Mouse (Mus musculus): ENCODE measurements at regions not wholly inside any gene's neighbourhood (a gene's known extent, or its start where the extent isn't known, plus 50 kb on each side); places are given as distances from the start of the nearest gene placed in this dataset.
"Not testable (repeated sequence)": the region's sequence is repeated elsewhere in the genome, so short reads cannot be mapped to it uniquely, and the experiment has no call there.

GRCm38 (mm10) chr17:43139916-43140315 is 123.6 kb downstream of the Tnfrsf21 start:
- Histone ChIP-seq H3K4me1 (replicated peaks) (no peaks in the 10 kb centered on the region), H3K4me3 (replicated peaks) (no peak overlapping the region), H3K9me3 (replicated peaks) (no peaks in the 10 kb centered on the region), H3K27me3 (no peaks in the 10 kb centered on the region), H3K27ac (no peak overlapping the region), H3K4me2 (peak overlapping the region; percentile 26; the same call in 1 of the 2 replicates), H3K36me3 (no peaks in the 10 kb centered on the region), H3K9ac (no peak overlapping the region)
- 10% methylated on average over 8 of the region's 8 CpGs for WGBS (ENCODE audit: insufficient replicate concordance)
- no peak for ATAC-seq (ENCODE audit: low read depth)
- DNase-seq: no peak

DNA sequence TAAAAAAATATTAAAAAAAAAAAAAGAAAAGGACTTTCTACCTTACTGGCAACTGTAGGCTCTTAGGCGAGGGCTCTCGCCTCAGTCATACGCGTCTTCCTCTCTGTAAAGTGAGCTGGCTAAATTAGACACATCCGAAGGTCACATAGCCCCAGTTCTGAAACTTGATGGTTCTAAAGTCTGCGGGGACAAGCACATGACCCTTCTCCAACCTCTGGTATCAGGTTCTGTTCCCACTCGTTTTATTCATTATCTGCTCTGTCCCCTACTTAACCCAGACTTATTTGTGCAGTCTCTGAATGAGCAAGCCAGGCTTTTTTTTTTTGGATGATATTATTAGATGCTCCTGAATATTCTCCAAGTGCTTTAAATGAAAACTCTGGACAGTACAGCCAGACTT is 125.4 kb downstream of the Tnfrsf21 start:
- H3K9ac ChIP-seq: no peak overlapping the region
- H3K4me2 ChIP-seq: no peak overlapping the region
- DNase-seq (no peak), ATAC-seq (ENCODE audit: low read depth) (no peak)
- no peaks in the 10 kb centered on the region for H3K27me3 ChIP-seq
- no peaks in the 10 kb centered on the region for H3K36me3 ChIP-seq
- H3K9me3 ChIP-seq (replicated peaks): no peaks in the 10 kb centered on the region
- H3K4me1 ChIP-seq (replicated peaks): no peaks in the 10 kb centered on the region
- no peak overlapping the region for H3K27ac ChIP-seq
- H3K4me3 ChIP-seq (replicated peaks): no peak overlapping the region
- 68% methylated on average over 7 of the region's 7 CpGs for WGBS (ENCODE audit: insufficient replicate concordance)

DNA sequence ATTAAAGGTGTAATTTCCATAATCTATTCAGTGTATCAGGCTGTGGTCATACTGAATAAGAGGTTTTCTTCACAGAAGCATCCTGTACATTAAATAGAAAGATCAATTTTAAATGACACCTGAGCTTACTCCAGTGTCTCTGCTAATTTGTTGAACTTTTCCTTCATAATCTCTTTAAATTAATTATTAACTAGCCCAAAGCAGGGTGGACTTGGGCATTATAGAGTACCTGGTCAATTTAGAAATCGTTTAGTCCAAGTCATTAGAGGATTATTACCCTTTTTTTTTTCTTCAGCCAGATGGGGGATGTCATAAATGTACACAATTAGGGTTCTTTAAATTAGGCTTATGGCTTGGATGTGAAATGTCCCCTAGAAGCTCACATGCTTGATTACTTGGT is 124.4 kb upstream of the Adgrf1 start:
- no peak overlapping the region for H3K4me3 ChIP-seq (replicated peaks)
- 50% methylated on average over 1 of the region's 1 CpGs for WGBS (ENCODE audit: insufficient replicate concordance)
- no peaks in the 10 kb centered on the region for H3K36me3 ChIP-seq
- DNase-seq (no peak), ATAC-seq (ENCODE audit: low read depth) (no peak)
- no peak overlapping the region for H3K27ac ChIP-seq
- H3K9me3 ChIP-seq (replicated peaks): no peaks in the 10 kb centered on the region
- H3K4me2 ChIP-seq: no peak overlapping the region
- no peak overlapping the region for H3K9ac ChIP-seq
- H3K4me1 ChIP-seq (replicated peaks): peaks cover 13% of the 10 kb centered on the region
- no peaks in the 10 kb centered on the region for H3K27me3 ChIP-seq

GRCm38 (mm10) chr17:43147935-43148334 is 122.2 kb upstream of the Adgrf1 start:
- Histone ChIP-seq H3K36me3 (no peaks in the 10 kb centered on the region), H3K9me3 (replicated peaks) (no peaks in the 10 kb centered on the region), H3K4me2 (no peak overlapping the region), H3K27me3 (no peaks in the 10 kb centered on the region), H3K27ac (no peak overlapping the region), H3K9ac (no peak overlapping the region), H3K4me3 (replicated peaks) (no peak overlapping the region), H3K4me1 (replicated peaks) (peaks cover 13% of the 10 kb centered on the region)
- ATAC-seq (ENCODE audit: low read depth) (no peak), DNase-seq (no peak)
- WGBS (ENCODE audit: insufficient replicate concordance): 19% methylated on average over 3 of the region's 3 CpGs

GRCm38 (mm10) chr17:43152620-43153019 is 117.5 kb upstream of the Adgrf1 start:
- WGBS (ENCODE audit: insufficient replicate concordance): 52% methylated on average over 3 of the region's 3 CpGs
- H3K27ac ChIP-seq: no peak overlapping the region
- peaks cover 9% of the 10 kb centered on the region for H3K4me1 ChIP-seq (replicated peaks)
- H3K27me3 ChIP-seq: no peaks in the 10 kb centered on the region
- no peak overlapping the region for H3K4me2 ChIP-seq
- H3K4me3 ChIP-seq (replicated peaks): no peak overlapping the region
- ATAC-seq (ENCODE audit: low read depth): no peak
- H3K36me3 ChIP-seq: no peaks in the 10 kb centered on the region
- DNase-seq: no peak
- no peaks in the 10 kb centered on the region for H3K9me3 ChIP-seq (replicated peaks)
- no peak overlapping the region for H3K9ac ChIP-seq

DNA sequence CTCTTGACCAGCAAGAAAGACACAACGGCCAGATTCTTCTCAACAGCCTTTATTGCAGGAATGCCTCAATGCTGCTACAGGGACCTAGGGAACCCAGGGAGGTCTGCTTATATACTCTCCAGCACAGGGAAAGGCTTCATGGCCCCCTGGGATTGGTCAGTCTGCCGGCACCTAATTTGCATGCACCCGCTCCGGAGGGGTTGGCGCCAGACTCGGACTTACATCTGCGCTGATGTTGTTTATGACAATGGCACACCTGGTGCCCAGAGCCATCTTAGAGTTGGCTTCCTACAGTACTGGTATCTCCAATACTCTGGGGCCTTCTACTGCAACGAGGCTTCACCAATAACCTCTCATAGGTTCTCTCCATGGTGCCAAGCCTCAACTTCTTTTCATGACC is 114.9 kb upstream of the Adgrf1 start:
- not testable (repeated sequence) for H3K36me3 ChIP-seq; H3K4me1 ChIP-seq (replicated peaks); H3K9ac ChIP-seq; DNase-seq; ATAC-seq (ENCODE audit: low read depth); H3K9me3 ChIP-seq (replicated peaks); H3K4me3 ChIP-seq (replicated peaks); H3K4me2 ChIP-seq; H3K27me3 ChIP-seq; H3K27ac ChIP-seq
- WGBS (ENCODE audit: insufficient replicate concordance): 85% methylated on average over 8 of the region's 8 CpGs

DNA sequence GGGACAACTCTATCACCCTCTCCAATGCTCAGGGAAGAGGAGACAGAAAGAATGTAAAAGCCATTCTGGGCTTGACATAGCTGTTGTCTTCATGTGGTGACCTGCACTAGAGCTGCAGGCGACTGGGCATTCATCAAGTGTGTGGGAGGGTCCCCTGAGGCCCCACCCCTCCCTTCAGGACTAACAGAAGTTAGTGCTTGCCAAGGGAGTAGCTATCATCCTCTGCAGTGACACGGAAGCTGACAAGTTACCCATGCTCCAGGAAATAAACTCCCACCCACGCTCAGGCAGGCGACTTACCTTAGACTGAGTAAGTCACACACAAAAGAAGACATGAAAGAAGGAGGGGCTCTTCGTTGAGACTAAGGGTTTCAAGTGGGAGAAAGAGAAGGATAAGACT is 114.0 kb upstream of the Adgrf1 start:
- Histone ChIP-seq H3K4me2 (no peak overlapping the region), H3K9me3 (replicated peaks) (no peaks in the 10 kb centered on the region), H3K4me3 (replicated peaks) (no peak overlapping the region), H3K27me3 (no peaks in the 10 kb centered on the region), H3K9ac (no peak overlapping the region), H3K36me3 (no peaks in the 10 kb centered on the region), H3K27ac (no peak overlapping the region), H3K4me1 (replicated peaks) (no peaks in the 10 kb centered on the region; the same call in 1 of the 2 replicates)
- ATAC-seq (ENCODE audit: low read depth): no peak
- 39% methylated on average over 5 of the region's 5 CpGs for WGBS (ENCODE audit: insufficient replicate concordance)
- no peak for DNase-seq

DNA sequence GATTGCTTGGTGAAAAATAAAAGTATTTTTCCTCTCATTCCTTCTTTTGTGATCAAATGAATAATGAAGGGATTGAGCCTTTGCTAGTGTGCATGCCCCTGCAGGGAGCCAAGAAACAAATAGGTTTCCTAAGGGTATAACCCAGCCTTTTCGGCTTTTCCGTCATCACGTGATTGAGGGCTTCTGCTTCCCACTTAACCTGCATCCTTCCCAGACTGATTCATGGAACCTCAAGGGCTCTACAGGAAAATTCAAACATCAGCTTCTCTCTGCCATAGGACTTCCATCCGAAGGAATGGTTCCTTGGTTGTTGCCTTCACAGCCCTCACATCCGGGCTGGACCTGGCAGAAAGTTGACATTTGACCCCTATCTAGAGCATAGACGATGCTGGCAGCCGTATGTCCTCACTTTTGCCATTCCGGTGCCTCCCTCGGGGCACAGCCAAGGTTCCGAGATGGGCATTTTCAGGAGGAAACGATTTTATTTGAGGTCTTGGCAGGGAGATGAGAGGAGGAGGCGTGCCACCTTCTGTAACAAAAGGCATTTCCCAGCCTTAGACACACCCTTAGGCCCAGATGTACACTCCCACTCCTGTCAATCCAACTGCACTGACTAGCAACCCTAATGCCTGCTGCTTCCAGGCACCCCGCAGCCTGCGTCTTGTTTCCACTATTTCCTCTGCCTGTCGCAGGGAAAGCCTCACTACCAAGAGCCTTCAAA is 112.2 kb upstream of the Adgrf1 start:
- Histone ChIP-seq H3K9me3 (replicated peaks) (no peaks in the 10 kb centered on the region), H3K4me3 (replicated peaks) (no peak overlapping the region), H3K4me2 (no peak overlapping the region), H3K9ac (no peak overlapping the region), H3K36me3 (no peaks in the 10 kb centered on the region), H3K27me3 (no peaks in the 10 kb centered on the region), H3K4me1 (replicated peaks) (no peaks in the 10 kb centered on the region; the same call in 1 of the 2 replicates), H3K27ac (no peak overlapping the region)
- no peak for DNase-seq
- 46% methylated on average over 15 of the region's 15 CpGs for WGBS (ENCODE audit: insufficient replicate concordance)
- ATAC-seq (ENCODE audit: low read depth): no peak

DNA sequence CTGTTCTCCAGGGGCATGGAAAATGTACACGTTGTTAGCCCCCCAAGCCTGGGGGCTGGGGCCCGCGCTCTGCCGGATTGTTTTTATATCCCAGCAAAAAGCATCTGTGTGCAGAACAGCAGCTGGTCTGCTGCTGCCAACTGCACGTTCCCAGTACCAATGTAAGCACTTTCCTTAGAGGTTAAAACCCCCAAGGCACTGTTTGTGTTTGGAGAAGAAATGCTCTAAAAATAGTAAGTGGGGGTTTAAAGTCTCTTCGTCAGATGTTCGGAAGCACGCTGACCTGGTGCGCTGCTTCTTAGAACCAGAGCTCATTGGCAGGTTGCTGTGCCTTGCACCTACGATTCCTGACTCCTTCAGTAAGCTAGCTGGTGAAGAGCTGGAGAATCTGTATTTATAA is 111.4 kb upstream of the Adgrf1 start:
- Histone ChIP-seq H3K27me3 (no peaks in the 10 kb centered on the region), H3K27ac (no peak overlapping the region), H3K4me1 (replicated peaks) (no peaks in the 10 kb centered on the region; the same call in 1 of the 2 replicates), H3K36me3 (no peaks in the 10 kb centered on the region), H3K9ac (no peak overlapping the region), H3K4me3 (replicated peaks) (no peak overlapping the region), H3K9me3 (replicated peaks) (no peaks in the 10 kb centered on the region), H3K4me2 (no peak overlapping the region)
- DNase-seq (no peak), ATAC-seq (ENCODE audit: low read depth) (no peak)
- 57% methylated on average over 10 of the region's 10 CpGs for WGBS (ENCODE audit: insufficient replicate concordance)

- not testable (repeated sequence) for H3K4me2 ChIP-seq, DNase-seq
- WGBS (ENCODE audit: insufficient replicate concordance): 63% methylated on average over 10 of the region's 10 CpGs
These were observed 108.8 kb upstream of the Adgrf1 start for GRCm38 (mm10) chr17:43161306-43161705.

GRCm38 (mm10) chr17:43163126-43163525 is 107.0 kb upstream of the Adgrf1 start:
- 73% methylated on average over 4 of the region's 4 CpGs for WGBS (ENCODE audit: insufficient replicate concordance)
- Histone ChIP-seq H3K4me2 (no peak overlapping the region), H3K27ac (no peak overlapping the region), H3K36me3 (no peaks in the 10 kb centered on the region), H3K4me3 (replicated peaks) (no peak overlapping the region), H3K4me1 (replicated peaks) (peaks cover under 1% of the 10 kb centered on the region; the same call in 1 of the 2 replicates), H3K9me3 (replicated peaks) (no peaks in the 10 kb centered on the region), H3K27me3 (no peaks in the 10 kb centered on the region), H3K9ac (no peak overlapping the region)
- DNase-seq: no peak
- ATAC-seq (ENCODE audit: low read depth): no peak

More at GRCm38 (mm10) chr17:43161306-43161705, 108.8 kb upstream of the Adgrf1 start:
- not testable (repeated sequence) for H3K4me1 ChIP-seq (replicated peaks); H3K4me3 ChIP-seq (replicated peaks); H3K27ac ChIP-seq; ATAC-seq (ENCODE audit: low read depth); H3K9ac ChIP-seq; H3K36me3 ChIP-seq; H3K27me3 ChIP-seq; H3K9me3 ChIP-seq (replicated peaks)

- no peak overlapping the region for H3K27ac ChIP-seq
- 38% methylated on average over 4 of the region's 4 CpGs for WGBS (ENCODE audit: insufficient replicate concordance)
- no peaks in the 10 kb centered on the region for H3K27me3 ChIP-seq
- no peak for ATAC-seq (ENCODE audit: low read depth)
- no peaks in the 10 kb centered on the region for H3K36me3 ChIP-seq
- no peak overlapping the region for H3K4me2 ChIP-seq
- peaks cover 4% of the 10 kb centered on the region; the same call in 1 of the 2 replicates for H3K4me1 ChIP-seq (replicated peaks)
- no peaks in the 10 kb centered on the region for H3K9me3 ChIP-seq (replicated peaks)
- DNase-seq: no peak
- H3K9ac ChIP-seq: no peak overlapping the region
- H3K4me3 ChIP-seq (replicated peaks): no peak overlapping the region
These were observed 104.0 kb upstream of the Adgrf1 start for GRCm38 (mm10) chr17:43166091-43166490.
